Mouse (Mus musculus) stomach, embryonic 14.5 days (tissue): ENCODE measurements at regions not wholly inside any gene's neighbourhood (a gene's known extent, or its start where the extent isn't known, plus 50 kb on each side); places are given as distances from the start of the nearest gene placed in this dataset.
A peak's percentile ranks its signal among the peaks of the same experiment; 100 is the strongest.

Experiments
- ATAC-seq: fragments of 200-750 bp; cut with Nextera tagmentation; 2 replicates; pipeline ENCODE4 v1.8.0; 2017; ENCODE audit warnings: low read depth, moderate TSS enrichment; ENCODE audit not compliant: insufficient number of reproducible peaks, insufficient read depth, low FRiP score
- H3K27ac ChIP-seq: fragments of 300-500 bp; sonication (generic); 2 replicates; pipeline ENCODE4 v1.5.1; 2014; ENCODE audit warnings: mild to moderate bottlenecking, low read length, moderate library complexity, mixed read lengths
- H3K27me3 ChIP-seq: fragments of 300-500 bp; sonication (generic); 2 replicates; pipeline ENCODE4 v1.6.1; 2014; ENCODE audit warnings: low read length, control low read depth, mixed read lengths; ENCODE audit not compliant: control insufficient read depth, insufficient read depth
- H3K36me3 ChIP-seq: fragments of 300-500 bp; sonication (generic); 2 replicates; pipeline ENCODE4 v1.6.1; 2014; ENCODE audit warnings: mild to moderate bottlenecking, control low read depth, low read length, moderate library complexity, mixed read lengths; ENCODE audit not compliant: control insufficient read depth, insufficient read depth
- H3K4me1 ChIP-seq: fragments of 300-500 bp; sonication (generic); 2 replicates; pipeline ENCODE4 v1.6.1; 2014; ENCODE audit warnings: low read length, control low read depth, mixed read lengths; ENCODE audit not compliant: control insufficient read depth, insufficient read depth
- H3K4me2 ChIP-seq: fragments of 300-500 bp; sonication (generic); replicated peaks from 2 replicates; pipeline ENCODE4 v1.6.1; 2014; ENCODE audit warnings: low read depth, low read length, control low read depth
- H3K4me3 ChIP-seq: fragments of 300-500 bp; sonication (generic); 2 replicates; pipeline ENCODE4 v1.5.1; 2014; ENCODE audit warnings: low read depth, low read length, control low read depth
- H3K9ac ChIP-seq: fragments of 300-500 bp; sonication (generic); replicated peaks from 2 replicates; pipeline ENCODE4 v1.6.1; 2014; ENCODE audit warnings: low read depth, mild to moderate bottlenecking, control low read depth, low read length, moderate library complexity, mixed read lengths
- H3K9me3 ChIP-seq: fragments of 300-500 bp; sonication (generic); 2 replicates; pipeline ENCODE4 v1.6.1; 2016; ENCODE audit warnings: low read depth, low read length, control low read depth; ENCODE audit not compliant: control insufficient read depth
- WGBS: fragments of 180-500 bp; shearing (Covaris S2); extraction: QIAGEN DNeasy Blood & Tissue Kit; methylation state at CpG from one replicate; pipeline ENCODE4 v1.1.7; 2014; 5-methylcytosine and 5-hydroxymethylcytosine counted together

- Histone ChIP-seq H3K4me1 (peaks cover 54% of the 10 kb centered on the region), H3K4me3 (no peak overlapping the region), H3K27ac (peak overlapping the region; percentile 86), H3K4me2 (peak overlapping the region; percentile 15; the same call in 1 of the 2 replicates), H3K36me3 (no peaks in the 10 kb centered on the region), H3K9ac (no peak overlapping the region), H3K9me3 (no peaks in the 10 kb centered on the region), H3K27me3 (no peaks in the 10 kb centered on the region)
- ATAC-seq = peak; percentile 50
- WGBS = 28% methylated on average over 13 of the region's 13 CpGs
Measured at GRCm38 (mm10) chr16:30172136-30172731, 95.1 kb downstream of the Cpn2 start.

- H3K9me3 ChIP-seq = no peaks in the 10 kb centered on the region
- ATAC-seq = peak; percentile 59; the same call in 1 of the 2 replicates
- 25% methylated on average over 9 of the region's 9 CpGs for WGBS
- H3K4me3 ChIP-seq = no peak overlapping the region
- no peak overlapping the region for H3K9ac ChIP-seq
- H3K4me1 ChIP-seq = peaks cover 54% of the 10 kb centered on the region
- no peaks in the 10 kb centered on the region for H3K27me3 ChIP-seq
- peak overlapping the region; percentile 86; the same call in 1 of the 2 replicates for H3K27ac ChIP-seq
- H3K36me3 ChIP-seq = no peaks in the 10 kb centered on the region
- H3K4me2 ChIP-seq = no peak overlapping the region
Measured at GRCm38 (mm10) chr16:30172798-30173202, 94.5 kb downstream of the Cpn2 start.

GRCm38 (mm10) chr16:30173953-30174874 lies 93.1 kb downstream of the Cpn2 start:
- no peaks in the 10 kb centered on the region for H3K36me3 ChIP-seq
- no peak overlapping the region for H3K9ac ChIP-seq
- peaks cover 48% of the 10 kb centered on the region for H3K4me1 ChIP-seq
- no peak overlapping the region for H3K4me3 ChIP-seq
- 0 out of 2 replicates have a peak overlapping the region, but pooled peaks have one; percentile 33 for H3K27ac ChIP-seq
- peak; percentile 24 for ATAC-seq
- H3K4me2 ChIP-seq = no peak overlapping the region
- 56% methylated on average over 8 of the region's 8 CpGs for WGBS
- H3K9me3 ChIP-seq = no peaks in the 10 kb centered on the region
- H3K27me3 ChIP-seq = no peaks in the 10 kb centered on the region

- no peaks in the 10 kb centered on the region for H3K36me3 ChIP-seq
- WGBS = 83% methylated on average over 5 of the region's 5 CpGs
- H3K27me3 ChIP-seq = no peaks in the 10 kb centered on the region
- no peak overlapping the region for H3K4me3 ChIP-seq
- no peaks in the 10 kb centered on the region for H3K9me3 ChIP-seq
- H3K4me2 ChIP-seq = no peak overlapping the region
- no peak overlapping the region for H3K27ac ChIP-seq
- H3K4me1 ChIP-seq = peaks cover 35% of the 10 kb centered on the region
- no peak overlapping the region for H3K9ac ChIP-seq
- ATAC-seq = no peak
Measured at GRCm38 (mm10) chr16:30176306-30176705, 91.0 kb downstream of the Cpn2 start.

- peaks cover 20% of the 10 kb centered on the region for H3K4me1 ChIP-seq
- WGBS = 77% methylated on average over 7 of the region's 7 CpGs
Measured at GRCm38 (mm10) chr16:30177769-30178168, 89.5 kb downstream of the Cpn2 start.

GRCm38 (mm10) chr16:30178596-30178995 lies 88.7 kb downstream of the Cpn2 start:
- Histone ChIP-seq H3K27ac (no peak overlapping the region; the same call in 1 of the 2 replicates), H3K4me1 (peaks cover 12% of the 10 kb centered on the region), H3K4me3 (no peak overlapping the region), H3K9me3 (no peaks in the 10 kb centered on the region), H3K36me3 (no peaks in the 10 kb centered on the region), H3K4me2 (no peak overlapping the region), H3K27me3 (no peaks in the 10 kb centered on the region), H3K9ac (no peak overlapping the region)
- WGBS = 73% methylated on average over 6 of the region's 6 CpGs
- ATAC-seq = no peak

More at GRCm38 (mm10) chr16:30177769-30178168, 89.5 kb downstream of the Cpn2 start:
- no peak for ATAC-seq
- Histone ChIP-seq H3K9ac (no peak overlapping the region), H3K27me3 (no peaks in the 10 kb centered on the region), H3K4me3 (no peak overlapping the region), H3K9me3 (no peaks in the 10 kb centered on the region), H3K27ac (no peak overlapping the region), H3K4me2 (no peak overlapping the region), H3K36me3 (no peaks in the 10 kb centered on the region)

GRCm38 (mm10) chr16:30179504-30179976 lies 87.8 kb downstream of the Cpn2 start:
- Histone ChIP-seq H3K9me3 (no peaks in the 10 kb centered on the region), H3K27me3 (no peaks in the 10 kb centered on the region), H3K4me2 (no peak overlapping the region), H3K4me1 (peaks cover 8% of the 10 kb centered on the region), H3K9ac (no peak overlapping the region), H3K27ac (no peak overlapping the region), H3K36me3 (no peaks in the 10 kb centered on the region), H3K4me3 (no peak overlapping the region)
- WGBS = 53% methylated on average over 5 of the region's 5 CpGs
- no peak; the same call in 1 of the 2 replicates for ATAC-seq

- 81% methylated on average over 8 of the region's 8 CpGs for WGBS
- no peaks in the 10 kb centered on the region for H3K27me3 ChIP-seq
- H3K9ac ChIP-seq = no peak overlapping the region
- no peak overlapping the region for H3K4me3 ChIP-seq
- no peaks in the 10 kb centered on the region for H3K36me3 ChIP-seq
- H3K9me3 ChIP-seq = no peaks in the 10 kb centered on the region
- H3K4me1 ChIP-seq = peaks cover 17% of the 10 kb centered on the region
- H3K27ac ChIP-seq = no peak overlapping the region
- ATAC-seq = no peak
- H3K4me2 ChIP-seq = no peak overlapping the region
Measured at GRCm38 (mm10) chr16:30181116-30181515, 86.2 kb downstream of the Cpn2 start.
